Mouse (Mus musculus) adrenal gland, adult 18-20 months (tissue): ENCODE results near the gene Dppa5a. TPM values are rescaled to one million over a fixed set of nuclear protein-coding genes. Genes with fewer than 3 reads are reported as not detected.

ENCODE experiments used
- total RNA-seq, 2 experiments: library from RNA; stranded (reverse); gene quantifications; 1 replicate in 1 of 2; 2 replicates in 1 of 2; pipeline ENCODE4 v1.2.3; 2021

Gene Dppa5a
- total RNA-seq, 2 experiments from 2014 or later = not detected

Other genes with a start within 250 kb of the Dppa5a start
- gene Gsta4, start 185.4 kb downstream of the Dppa5a start, total RNA-seq = 10 to 100 TPM; 52.4 to 87.4 TPM
- not detected for gene Gsta1, start 137.5 kb downstream of the Dppa5a start, total RNA-seq
- not detected for gene Gm3776, start 111.0 kb downstream of the Dppa5a start, total RNA-seq
- under 1 TPM in 1 of 2 experiments, not detected in 1; 0.76 TPM for gene Gm10639, start 78.3 kb downstream of the Dppa5a start, total RNA-seq
- gene Omt2a, start 53.4 kb downstream of the Dppa5a start, total RNA-seq = not detected
- gene Omt2b, start 40.6 kb downstream of the Dppa5a start, total RNA-seq = not detected
- 1 to 10 TPM in 1 of 2 experiments, under 1 TPM in 1; 0.42 to 9.7 TPM for gene Gsta2, start 12.4 kb downstream of the Dppa5a start, total RNA-seq
- gene Ooep, start 10.5 kb upstream of the Dppa5a start, total RNA-seq = not detected
- gene Ddx43, start 27.6 kb upstream of the Dppa5a start, total RNA-seq = not detected
- under 1 TPM; 0.66 to 0.90 TPM for gene Cgas, start 75.1 kb upstream of the Dppa5a start, total RNA-seq
- gene Mto1, start 80.0 kb upstream of the Dppa5a start, total RNA-seq = 10 to 100 TPM; 27.2 to 29.2 TPM
- not detected for gene Gm17324, start 80.6 kb upstream of the Dppa5a start, total RNA-seq
- gene Eef1a1, start 121.0 kb upstream of the Dppa5a start, total RNA-seq = 1,000 to 10,000 TPM; 6,346 to 6,879 TPM
- 1 to 10 TPM; 5.2 to 9.8 TPM for gene Slc17a5, start 219.9 kb upstream of the Dppa5a start, total RNA-seq
- under 1 TPM; 0.07 to 0.19 TPM for gene Cd109, start 247.4 kb upstream of the Dppa5a start, total RNA-seq